Mouse (Mus musculus): ENCODE results near the gene Nit2. TPM values are rescaled to one million over a fixed set of nuclear protein-coding genes. Genes with fewer than 3 reads are reported as not detected.

Gene Nit2
- polyA plus RNA-seq, 1 experiment from 2014 or later: 41.0 TPM

- Histone ChIP-seq H3K4me1 (replicated peaks; ENCODE audit: control insufficient read depth, insufficient read depth, low read length) (peaks cover 21% of the 10 kb centered on the region), H3K27me3 (replicated peaks; ENCODE audit: control insufficient read depth, insufficient read depth, low read length) (0 out of 2 replicates have a peak, but pooled peaks cover 5% of the 10 kb centered on the region), H3K4me2 (ENCODE audit: low read length) (peak overlapping the region; percentile 66), H3K4me3 (replicated peaks; ENCODE audit: low read length) (peak overlapping the region; percentile 100), H3K9me3 (ENCODE audit: control insufficient read depth, low read length) (no peaks in the 10 kb centered on the region), H3K27ac (ENCODE audit: low read length) (peak overlapping the region; percentile 96), H3K36me3 (ENCODE audit: control insufficient read depth, insufficient read depth) (no peaks in the 10 kb centered on the region), H3K9ac (replicated peaks; ENCODE audit: low read depth, low read length) (peak overlapping the region; percentile 94)
- WGBS: under 1% methylated on average over 59 of the region's 59 CpGs
- no peak for ATAC-seq
Observed at GRCm38 (mm10) chr16:57121816-57122415, 45.2 kb downstream of the Nit2 start.

GRCm38 (mm10) chr16:57120913-57121815 lies 46.0 kb downstream of the Nit2 start, which contains the start of gene Tomm70a:
Tomm70a (plus strand) TSS chr16:57121703.
- no peaks in the 10 kb centered on the region for H3K36me3 ChIP-seq (ENCODE audit: control insufficient read depth, insufficient read depth)
- H3K4me1 ChIP-seq (replicated peaks; ENCODE audit: control insufficient read depth, insufficient read depth, low read length): peaks cover 21% of the 10 kb centered on the region
- peak within 1 kb of the TSS; percentile 69 for H3K4me2 ChIP-seq (ENCODE audit: low read length)
- peak within 1 kb of the TSS; percentile 100 for H3K4me3 ChIP-seq (replicated peaks; ENCODE audit: low read length)
- H3K9me3 ChIP-seq (ENCODE audit: control insufficient read depth, low read length): no peaks in the 10 kb centered on the region
- ATAC-seq: peak; percentile 99
- H3K27ac ChIP-seq (ENCODE audit: low read length): peak within 1 kb of the TSS; percentile 96
- H3K9ac ChIP-seq (replicated peaks; ENCODE audit: low read depth, low read length): peak within 1 kb of the TSS; percentile 94
- 0% methylated on average over 37 of the region's 37 CpGs for WGBS
- H3K27me3 ChIP-seq (replicated peaks; ENCODE audit: control insufficient read depth, insufficient read depth, low read length): 0 out of 2 replicates have a peak, but pooled peaks cover 5% of the 10 kb centered on the region

DNA sequence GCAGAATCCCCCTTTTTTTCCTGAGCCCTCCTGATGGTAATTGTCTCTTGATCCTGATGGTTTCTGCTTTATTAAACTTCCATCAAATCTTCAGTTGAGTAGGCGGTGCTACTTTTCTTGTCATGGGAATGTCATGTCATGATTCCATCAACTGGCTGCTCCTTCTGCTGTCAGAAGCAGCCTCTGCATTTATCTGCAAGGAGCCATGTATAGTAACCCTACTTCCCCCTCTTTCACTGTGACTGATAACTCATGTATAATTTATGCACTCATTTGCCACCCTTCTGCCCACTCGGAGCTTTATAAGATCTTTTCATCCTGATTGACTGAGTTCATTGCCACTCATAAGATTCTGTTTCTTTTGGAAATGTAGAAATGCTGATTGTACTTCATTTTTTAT lies 49.6 kb downstream of the Nit2 start:
- H3K4me1 ChIP-seq (replicated peaks; ENCODE audit: control insufficient read depth, insufficient read depth, low read length): peaks cover 5% of the 10 kb centered on the region
- no peaks in the 10 kb centered on the region for H3K9me3 ChIP-seq (ENCODE audit: control insufficient read depth, low read length)
- WGBS: 81% methylated on average over 2 of the region's 2 CpGs
- no peak overlapping the region for H3K4me3 ChIP-seq (replicated peaks; ENCODE audit: low read length)
- H3K27ac ChIP-seq (ENCODE audit: low read length): no peak overlapping the region
- no peak for ATAC-seq
- 0 out of 2 replicates have a peak, but pooled peaks cover 5% of the 10 kb centered on the region for H3K27me3 ChIP-seq (replicated peaks; ENCODE audit: control insufficient read depth, insufficient read depth, low read length)
- H3K4me2 ChIP-seq (ENCODE audit: low read length): no peak overlapping the region
- no peak overlapping the region for H3K9ac ChIP-seq (replicated peaks; ENCODE audit: low read depth, low read length)
- no peaks in the 10 kb centered on the region for H3K36me3 ChIP-seq (ENCODE audit: control insufficient read depth, insufficient read depth)

- 0 out of 2 replicates have a peak, but pooled peaks cover 5% of the 10 kb centered on the region for H3K27me3 ChIP-seq (replicated peaks; ENCODE audit: control insufficient read depth, insufficient read depth, low read length)
- no peak overlapping the region for H3K4me2 ChIP-seq (ENCODE audit: low read length)
- no peak overlapping the region for H3K9ac ChIP-seq (replicated peaks; ENCODE audit: low read depth, low read length)
- peaks cover 2% of the 10 kb centered on the region for H3K4me1 ChIP-seq (replicated peaks; ENCODE audit: control insufficient read depth, insufficient read depth, low read length)
- no peak overlapping the region for H3K27ac ChIP-seq (ENCODE audit: low read length)
- ATAC-seq: no peak
- H3K4me3 ChIP-seq (replicated peaks; ENCODE audit: low read length): no peak overlapping the region
- H3K36me3 ChIP-seq (ENCODE audit: control insufficient read depth, insufficient read depth): no peaks in the 10 kb centered on the region
- H3K9me3 ChIP-seq (ENCODE audit: control insufficient read depth, low read length): no peaks in the 10 kb centered on the region
Observed at GRCm38 (mm10) chr16:57116066-57116465, 51.1 kb downstream of the Nit2 start.

Other genes starting within 250 kb of the Nit2 start
- gene Lnp1, start 239.3 kb downstream of the Nit2 start, polyA plus RNA-seq (2015; fragmentation: Nextera tagmentation; extraction: Ambion mirVana): 0.79 TPM in 1 of 2 replicates, not detected in the other
- gene Tmem45a2, start 96.0 kb downstream of the Nit2 start, polyA plus RNA-seq (2015; fragmentation: Nextera tagmentation; extraction: Ambion mirVana): not detected in 2 replicates
- gene Tomm70a, start 45.6 kb downstream of the Nit2 start, polyA plus RNA-seq (2015; fragmentation: Nextera tagmentation; extraction: Ambion mirVana): 56.8 and 58.3 TPM in 2 replicates
- 37.7 and 41.1 TPM in 2 replicates for gene Tbc1d23, start 64.2 kb upstream of the Nit2 start, polyA plus RNA-seq (2015; fragmentation: Nextera tagmentation; extraction: Ambion mirVana)
- 0.09 and 0.52 TPM in 2 replicates for gene Tmem30c, start 125.5 kb upstream of the Nit2 start, polyA plus RNA-seq (2015; fragmentation: Nextera tagmentation; extraction: Ambion mirVana)
- gene Filip1l, start 185.8 kb upstream of the Nit2 start, polyA plus RNA-seq (2015; fragmentation: Nextera tagmentation; extraction: Ambion mirVana): 2.2 and 2.8 TPM in 2 replicates

Measured in forebrain, embryonic 16.5 days (tissue).